Mouse (Mus musculus): ENCODE measurements around the gene AI854703.

Gene AI854703

GRCm38 (mm10) chr6:48658721-48659120 is 32.2 kb downstream of the AI854703 start:
- no peak for DNase-seq (ENCODE audit: low read depth, low spot score)

GRCm38 (mm10) chr6:48664750-48665149 is 38.2 kb downstream of the AI854703 start:
- DNase-seq (ENCODE audit: low read depth, low spot score) = no peak

- DNase-seq (ENCODE audit: low read depth, low spot score) = no peak
Measured at GRCm38 (mm10) chr6:48665471-48665870, 38.9 kb downstream of the AI854703 start.

GRCm38 (mm10) chr6:48666159-48666586 is 39.6 kb downstream of the AI854703 start:
- DNase-seq (ENCODE audit: low read depth, low spot score) = no peak

GRCm38 (mm10) chr6:48668022-48668421 is 41.5 kb downstream of the AI854703 start:
- no peak for DNase-seq (ENCODE audit: low read depth, low spot score)

- DNase-seq (ENCODE audit: low read depth, low spot score) = no peak
Measured at GRCm38 (mm10) chr6:48669446-48669969, 42.9 kb downstream of the AI854703 start.

GRCm38 (mm10) chr6:48674291-48675058 is 47.9 kb downstream of the AI854703 start:
- DNase-seq (ENCODE audit: low read depth, low spot score) = no peak

- DNase-seq (ENCODE audit: low read depth, low spot score) = no peak
Measured at GRCm38 (mm10) chr6:48675400-48675930, 48.9 kb downstream of the AI854703 start.

GRCm38 (mm10) chr6:48675931-48676859 is 49.6 kb downstream of the AI854703 start, which contains the start of gene Gimap9:
Gimap9 (plus strand) TSS chr6:48676129.
- DNase-seq (ENCODE audit: low read depth, low spot score) = peak; percentile 7

- no peak for DNase-seq (ENCODE audit: low read depth, low spot score)
Measured at GRCm38 (mm10) chr6:48676860-48677415, 50.4 kb downstream of the AI854703 start.

GRCm38 (mm10) chr6:48677492-48678345 is 51.2 kb downstream of the AI854703 start:
- DNase-seq (ENCODE audit: low read depth, low spot score) = no peak

GRCm38 (mm10) chr6:48678391-48678790 is 51.8 kb downstream of the AI854703 start:
- no peak for DNase-seq (ENCODE audit: low read depth, low spot score)

GRCm38 (mm10) chr6:48679701-48680100 is 53.1 kb downstream of the AI854703 start:
- no peak for DNase-seq (ENCODE audit: low read depth, low spot score)

- DNase-seq (ENCODE audit: low read depth, low spot score) = no peak
Measured at GRCm38 (mm10) chr6:48680421-48680820, 53.9 kb downstream of the AI854703 start.

GRCm38 (mm10) chr6:48681472-48682090 is 55.0 kb downstream of the AI854703 start:
- DNase-seq (ENCODE audit: low read depth, low spot score) = no peak

GRCm38 (mm10) chr6:48682271-48682670 is 55.7 kb downstream of the AI854703 start:
- no peak for DNase-seq (ENCODE audit: low read depth, low spot score)
